Mouse (Mus musculus) neural tube, embryonic 12.5 days (tissue): ENCODE measurements around the gene Slco2a1. TPM values are rescaled to one million over a fixed set of nuclear protein-coding genes. Genes with fewer than 3 reads are reported as not detected.

Source experiments
- ATAC-seq: fragments of 200-750 bp; cut with Nextera tagmentation; 2 replicates; pipeline ENCODE4 v1.8.0; 2017; ENCODE audit warnings: low read depth, mild to moderate bottlenecking, moderate TSS enrichment, moderate library complexity; ENCODE audit not compliant: low FRiP score
- H3K27ac ChIP-seq: fragments of 300-500 bp; sonication (generic); 2 replicates; pipeline ENCODE4 v1.5.1; 2016
- H3K27me3 ChIP-seq: fragments of 300-500 bp; sonication (generic); replicated peaks from 2 replicates; pipeline ENCODE4 v1.6.1; 2016; ENCODE audit warnings: mild to moderate bottlenecking
- H3K36me3 ChIP-seq: fragments of 300-500 bp; sonication (generic); 2 replicates; pipeline ENCODE4 v1.6.1; 2016; ENCODE audit warnings: mild to moderate bottlenecking
- H3K4me1 ChIP-seq: fragments of 300-500 bp; sonication (generic); 2 replicates; pipeline ENCODE4 v1.6.1; 2016
- H3K4me2 ChIP-seq: fragments of 300-500 bp; sonication (generic); replicated peaks from 2 replicates; pipeline ENCODE4 v1.6.1; 2016; ENCODE audit warnings: mild to moderate bottlenecking
- H3K4me3 ChIP-seq: fragments of 300-500 bp; sonication (generic); 2 replicates; pipeline ENCODE4 v1.5.1; 2016
- H3K9ac ChIP-seq: fragments of 300-500 bp; sonication (generic); 2 replicates; pipeline ENCODE4 v1.6.1; 2016; ENCODE audit warnings: mild to moderate bottlenecking
- H3K9me3 ChIP-seq: fragments of 300-500 bp; sonication (generic); 2 replicates; pipeline ENCODE4 v1.6.1; 2016; ENCODE audit warnings: mild to moderate bottlenecking
- WGBS: fragments of 180-500 bp; shearing (Covaris S2); methylation state at CpG from one replicate; pipeline ENCODE4 v1.1.7; 2016; 5-methylcytosine and 5-hydroxymethylcytosine counted together
- polyA plus RNA-seq: library from polyadenylated mRNA; unstranded; fragments of >200 nt; fragmentation: Nextera tagmentation; extraction: Ambion mirVana; gene quantifications from 2 replicates; pipeline ENCODE4 v1.2.1, GENCODE M21; 2016

Gene Slco2a1
- polyA plus RNA-seq, 1 experiment from 2014 or later, result 0.86 TPM

GRCm38 (mm10) chr9:103143881-103144280, 155.4 kb downstream of the Slco2a1 start:
- H3K4me2 ChIP-seq, result no peak overlapping the region
- H3K4me1 ChIP-seq, result peaks cover 57% of the 10 kb centered on the region
- 59% methylated on average over 4 of the region's 4 CpGs for WGBS
- no peak overlapping the region for H3K4me3 ChIP-seq
- H3K27me3 ChIP-seq, result no peaks in the 10 kb centered on the region
- H3K36me3 ChIP-seq, result peaks cover 24% of the 10 kb centered on the region
- H3K9ac ChIP-seq, result no peak overlapping the region
- no peaks in the 10 kb centered on the region for H3K9me3 ChIP-seq
- 0 out of 2 replicates have a peak overlapping the region, but pooled peaks have one; percentile 26 for H3K27ac ChIP-seq
- ATAC-seq, result no peak

- Histone ChIP-seq H3K9me3 (no peaks in the 10 kb centered on the region), H3K4me2 (0 out of 2 replicates have a peak overlapping the region, but pooled peaks have one; percentile 7), H3K27me3 (no peaks in the 10 kb centered on the region), H3K4me1 (peaks cover 50% of the 10 kb centered on the region), H3K4me3 (no peak overlapping the region), H3K27ac (peak overlapping the region; percentile 46; the same call in 1 of the 2 replicates), H3K9ac (no peak overlapping the region), H3K36me3 (peaks cover 26% of the 10 kb centered on the region)
- ATAC-seq, result no peak
- 36% methylated on average over 5 of the region's 5 CpGs for WGBS
Observed at GRCm38 (mm10) chr9:103145351-103145750, 156.8 kb downstream of the Slco2a1 start.

Other genes with a start within 250 kb of the Slco2a1 start
- gene Ryk, start 153.8 kb upstream of the Slco2a1 start, polyA plus RNA-seq, result 19.7 and 20.0 TPM in 2 replicates
- 55.5 and 61.1 TPM in 2 replicates for gene Rab6b, start 123.1 kb downstream of the Slco2a1 start, polyA plus RNA-seq
- gene Srprb, start 213.4 kb downstream of the Slco2a1 start, polyA plus RNA-seq, result 54.0 and 54.3 TPM in 2 replicates
- gene Gm20425, start 241.6 kb downstream of the Slco2a1 start, polyA plus RNA-seq, result 4.6 and 7.3 TPM in 2 replicates
- gene Trf, start 241.7 kb downstream of the Slco2a1 start, polyA plus RNA-seq, result 25.5 and 26.3 TPM in 2 replicates